Mouse (Mus musculus): ENCODE measurements around the gene Slc5a2. TPM values are rescaled to one million over a fixed set of nuclear protein-coding genes. Genes with fewer than 3 reads are reported as not detected.
A peak's percentile ranks its signal among the peaks of the same experiment; 100 is the strongest.

Gene Slc5a2
- polyA plus RNA-seq, 1 experiment from 2014 or later = 0.63 TPM

- Histone ChIP-seq H3K4me3 (ENCODE audit: low read depth, low read length) (peak overlapping the region; percentile 84), H3K27ac (replicated peaks) (peak overlapping the region; percentile 91), H3K36me3 (ENCODE audit: control insufficient read depth, insufficient read depth, low read length) (no peaks in the 10 kb centered on the region), H3K4me1 (replicated peaks; ENCODE audit: control insufficient read depth, insufficient read depth) (0 out of 2 replicates have a peak, but pooled peaks cover 4% of the 10 kb centered on the region), H3K27me3 (ENCODE audit: control insufficient read depth, insufficient read depth, low read length) (no peaks in the 10 kb centered on the region), H3K9ac (ENCODE audit: low read length) (peak overlapping the region; percentile 90), H3K4me2 (replicated peaks; ENCODE audit: low read depth) (peak overlapping the region; percentile 93), H3K9me3 (ENCODE audit: control insufficient read depth, low read length) (no peaks in the 10 kb centered on the region)
- ATAC-seq (ENCODE audit: low FRiP score, low TSS enrichment) (no peak; the same call in 1 of the 2 replicates), DNase-seq (ENCODE audit: low spot score) (peak; percentile 19)
- TF ChIP-seq EP300 (optimal IDR thresholded peaks at IDR 0.05) (no peak), CTCF (IDR thresholded peaks at IDR 0.05; ENCODE audit: low read depth) (no peak)
- WGBS = 24% methylated on average over 10 of the region's 10 CpGs
Measured at GRCm38 (mm10) chr7:128297291-128297616, 31.8 kb downstream of the Slc5a2 start.

- Histone ChIP-seq H3K27ac (replicated peaks) (peak within 1 kb of the TSS; percentile 91), H3K4me1 (replicated peaks; ENCODE audit: control insufficient read depth, insufficient read depth) (0 out of 2 replicates have a peak, but pooled peaks cover 4% of the 10 kb centered on the region), H3K27me3 (ENCODE audit: control insufficient read depth, insufficient read depth, low read length) (no peaks in the 10 kb centered on the region), H3K36me3 (ENCODE audit: control insufficient read depth, insufficient read depth, low read length) (no peaks in the 10 kb centered on the region), H3K9ac (ENCODE audit: low read length) (peak within 1 kb of the TSS; percentile 90), H3K4me2 (replicated peaks; ENCODE audit: low read depth) (peak within 1 kb of the TSS; percentile 93), H3K9me3 (ENCODE audit: control insufficient read depth, low read length) (no peaks in the 10 kb centered on the region), H3K4me3 (ENCODE audit: low read depth, low read length) (peak within 1 kb of the TSS; percentile 84)
- TF ChIP-seq CTCF (IDR thresholded peaks at IDR 0.05; ENCODE audit: low read depth) (no peak), EP300 (optimal IDR thresholded peaks at IDR 0.05) (no peak)
- 1% methylated on average over 46 of the region's 47 CpGs for WGBS
- ATAC-seq (ENCODE audit: low FRiP score, low TSS enrichment) = peak; percentile 73
- peak; percentile 75 for DNase-seq (ENCODE audit: low spot score)
Measured at GRCm38 (mm10) chr7:128297617-128298480, 32.4 kb downstream of the Slc5a2 start, which contains the start of gene BC017158. BC017158 (minus strand) TSS chr7:128298170.

GRCm38 (mm10) chr7:128298481-128299342, 33.3 kb downstream of the Slc5a2 start:
- WGBS = 51% methylated on average over 8 of the region's 8 CpGs
- Histone ChIP-seq H3K4me1 (replicated peaks; ENCODE audit: control insufficient read depth, insufficient read depth) (0 out of 2 replicates have a peak, but pooled peaks cover 4% of the 10 kb centered on the region), H3K9me3 (ENCODE audit: control insufficient read depth, low read length) (no peaks in the 10 kb centered on the region), H3K36me3 (ENCODE audit: control insufficient read depth, insufficient read depth, low read length) (no peaks in the 10 kb centered on the region), H3K4me3 (ENCODE audit: low read depth, low read length) (peak overlapping the region; percentile 84), H3K9ac (ENCODE audit: low read length) (peak overlapping the region; percentile 90), H3K27ac (replicated peaks) (peak overlapping the region; percentile 91), H3K4me2 (replicated peaks; ENCODE audit: low read depth) (peak overlapping the region; percentile 93), H3K27me3 (ENCODE audit: control insufficient read depth, insufficient read depth, low read length) (no peaks in the 10 kb centered on the region)
- ATAC-seq (ENCODE audit: low FRiP score, low TSS enrichment) = no peak
- TF ChIP-seq EP300 (optimal IDR thresholded peaks at IDR 0.05) = no peak
- no peak for TF ChIP-seq CTCF (IDR thresholded peaks at IDR 0.05; ENCODE audit: low read depth)
- no peak for DNase-seq (ENCODE audit: low spot score)

- no peak overlapping the region for H3K27ac ChIP-seq (replicated peaks)
- no peak for TF ChIP-seq EP300 (optimal IDR thresholded peaks at IDR 0.05)
- TF ChIP-seq CTCF (IDR thresholded peaks at IDR 0.05; ENCODE audit: low read depth) = no peak
- no peaks in the 10 kb centered on the region for H3K9me3 ChIP-seq (ENCODE audit: control insufficient read depth, low read length)
- ATAC-seq (ENCODE audit: low FRiP score, low TSS enrichment) (no peak), DNase-seq (ENCODE audit: low spot score) (no peak)
- no peak overlapping the region for H3K4me3 ChIP-seq (ENCODE audit: low read depth, low read length)
- no peak overlapping the region for H3K4me2 ChIP-seq (replicated peaks; ENCODE audit: low read depth)
- WGBS = 53% methylated on average over 3 of the region's 3 CpGs
- H3K36me3 ChIP-seq (ENCODE audit: control insufficient read depth, insufficient read depth, low read length) = no peaks in the 10 kb centered on the region
- 0 out of 2 replicates have a peak, but pooled peaks cover 4% of the 10 kb centered on the region for H3K4me1 ChIP-seq (replicated peaks; ENCODE audit: control insufficient read depth, insufficient read depth)
- H3K27me3 ChIP-seq (ENCODE audit: control insufficient read depth, insufficient read depth, low read length) = no peaks in the 10 kb centered on the region
- no peak overlapping the region for H3K9ac ChIP-seq (ENCODE audit: low read length)
Measured at GRCm38 (mm10) chr7:128300952-128301351, 35.5 kb downstream of the Slc5a2 start.

- ATAC-seq (ENCODE audit: low FRiP score, low TSS enrichment) = no peak
Measured at GRCm38 (mm10) chr7:128302151-128302550, 36.7 kb downstream of the Slc5a2 start.

More at GRCm38 (mm10) chr7:128302151-128302550, 36.7 kb downstream of the Slc5a2 start:
- H3K4me1 ChIP-seq (replicated peaks; ENCODE audit: control insufficient read depth, insufficient read depth) = 0 out of 2 replicates have a peak, but pooled peaks cover 4% of the 10 kb centered on the region
- H3K9me3 ChIP-seq (ENCODE audit: control insufficient read depth, low read length) = no peaks in the 10 kb centered on the region
- H3K4me2 ChIP-seq (replicated peaks; ENCODE audit: low read depth) = no peak overlapping the region
- H3K36me3 ChIP-seq (ENCODE audit: control insufficient read depth, insufficient read depth, low read length) = no peaks in the 10 kb centered on the region
- no peak overlapping the region for H3K27ac ChIP-seq (replicated peaks)
- no peak for TF ChIP-seq EP300 (optimal IDR thresholded peaks at IDR 0.05)
- no peak for TF ChIP-seq CTCF (IDR thresholded peaks at IDR 0.05; ENCODE audit: low read depth)
- H3K4me3 ChIP-seq (ENCODE audit: low read depth, low read length) = no peak overlapping the region
- H3K9ac ChIP-seq (ENCODE audit: low read length) = no peak overlapping the region
- no peak for DNase-seq (ENCODE audit: low spot score)
- 63% methylated on average over 3 of the region's 3 CpGs for WGBS
- no peaks in the 10 kb centered on the region for H3K27me3 ChIP-seq (ENCODE audit: control insufficient read depth, insufficient read depth, low read length)
